Mouse (Mus musculus): ENCODE data around the gene Tmem104. TPM values are rescaled to one million over a fixed set of nuclear protein-coding genes. Genes with fewer than 3 reads are reported as not detected.

Gene Tmem104
- polyA plus RNA-seq, 1 experiment = 21.6 TPM

DNA sequence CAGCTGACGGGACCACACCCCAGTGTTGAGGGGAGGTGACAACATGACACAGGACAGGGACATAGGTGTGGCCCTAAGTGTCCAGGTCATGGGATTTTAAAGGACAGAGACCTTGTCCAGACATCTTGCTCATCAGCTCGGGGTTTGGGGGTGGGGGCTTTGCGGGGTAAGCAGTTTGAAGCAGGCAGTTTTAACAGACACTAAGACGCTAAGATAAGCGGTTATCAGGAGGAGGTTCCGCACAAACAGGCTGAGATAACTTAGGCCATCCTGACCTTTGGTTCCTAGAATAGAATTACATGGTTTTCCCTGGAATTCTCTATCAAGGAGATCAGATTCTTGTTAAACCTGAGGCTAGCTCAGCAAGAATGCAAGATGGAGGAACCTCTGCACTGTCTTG, 7.4 kb downstream of the Tmem104 start:
- DNase-seq = no peak
- TF ChIP-seq POLR2A (IDR thresholded peaks at IDR 0.05; ENCODE audit: borderline replicate concordance, extremely low read depth, low read depth, low read length) (no peak), CTCF (IDR thresholded peaks at IDR 0.05; ENCODE audit: insufficient read depth, low read length) (no peak)
- 85% methylated on average over 6 of the region's 6 CpGs for WGBS
- Histone ChIP-seq H3K4me3 (replicated peaks; ENCODE audit: extremely low read depth, low read depth, low read length) (no peak overlapping the region), H3K4me1 (ENCODE audit: control insufficient read depth, insufficient read depth, low read length) (peaks cover 9% of the 10 kb centered on the region)

DNA sequence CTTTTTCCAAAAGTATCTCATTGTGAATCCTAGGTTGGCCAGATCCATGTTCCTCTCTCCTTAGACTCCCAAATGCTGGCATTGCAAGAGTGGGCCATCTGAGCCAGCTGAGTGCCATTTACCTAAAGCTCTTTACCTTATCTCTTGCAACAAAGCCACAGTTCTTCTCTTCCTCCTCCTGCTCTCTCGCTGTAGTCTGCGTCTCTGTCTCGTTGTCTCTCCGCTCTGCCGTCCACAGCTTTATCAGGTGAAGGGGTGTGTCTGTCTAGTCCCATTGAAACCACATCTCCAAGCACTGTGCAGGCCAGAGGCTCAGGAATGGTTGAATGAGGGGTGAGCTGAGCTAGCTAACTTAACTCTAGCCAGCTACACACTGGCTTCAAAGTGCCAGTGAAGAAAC, 8.6 kb downstream of the Tmem104 start:
- Histone ChIP-seq H3K4me1 (ENCODE audit: control insufficient read depth, insufficient read depth, low read length) (peaks cover 9% of the 10 kb centered on the region), H3K4me3 (replicated peaks; ENCODE audit: extremely low read depth, low read depth, low read length) (no peak overlapping the region)
- no peak for DNase-seq
- no peak for TF ChIP-seq CTCF (IDR thresholded peaks at IDR 0.05; ENCODE audit: insufficient read depth, low read length)
- no peak for TF ChIP-seq POLR2A (IDR thresholded peaks at IDR 0.05; ENCODE audit: borderline replicate concordance, extremely low read depth, low read depth, low read length)
- WGBS = 65% methylated on average over 5 of the region's 5 CpGs

DNA sequence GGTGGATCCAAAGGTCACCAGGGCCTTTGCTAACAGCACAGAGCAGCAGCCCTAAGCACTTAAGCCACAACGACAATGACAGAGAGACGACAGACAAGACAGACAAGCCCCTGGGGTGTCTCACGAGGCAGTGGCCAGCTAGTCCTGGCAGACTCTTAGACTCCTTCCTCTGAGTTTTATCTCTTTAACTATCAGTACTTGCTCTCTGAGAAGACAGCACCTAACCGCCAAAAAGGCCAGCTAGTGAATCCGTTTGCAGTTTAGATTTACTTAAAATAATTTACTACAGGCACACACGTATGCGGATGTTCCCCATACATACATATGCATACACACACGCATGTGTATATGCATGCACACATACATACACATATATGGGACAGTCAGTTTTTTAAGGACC, 10.3 kb downstream of the Tmem104 start:
- no peak for DNase-seq
- TF ChIP-seq POLR2A (IDR thresholded peaks at IDR 0.05; ENCODE audit: borderline replicate concordance, extremely low read depth, low read depth, low read length) (no peak), CTCF (IDR thresholded peaks at IDR 0.05; ENCODE audit: insufficient read depth, low read length) (no peak)
- WGBS = 80% methylated on average over 8 of the region's 8 CpGs

DNA sequence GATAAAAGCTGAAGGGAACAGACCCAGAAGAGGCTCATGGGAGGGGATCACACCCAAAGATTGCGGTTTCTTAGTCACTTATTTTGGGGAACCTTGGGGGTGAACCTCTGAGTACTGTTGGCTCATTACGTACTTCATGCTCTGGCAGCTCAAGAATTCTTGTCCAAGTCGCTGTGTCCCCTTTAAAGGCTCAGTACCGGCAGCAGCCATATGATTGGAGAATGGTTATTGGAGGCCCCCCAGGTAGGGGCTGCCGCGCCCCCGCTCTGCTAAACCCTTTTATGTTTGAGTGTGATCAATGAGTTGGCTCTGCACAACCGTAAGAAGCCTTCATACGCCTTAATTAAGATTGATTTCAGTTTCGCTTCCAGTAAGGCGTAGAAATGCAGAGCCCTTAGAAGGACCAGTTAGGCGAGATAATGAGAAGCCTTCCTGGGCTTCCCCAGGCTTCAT, 11.7 kb downstream of the Tmem104 start:
- no peak overlapping the region for H3K4me3 ChIP-seq (replicated peaks; ENCODE audit: extremely low read depth, low read depth, low read length)
- no peaks in the 10 kb centered on the region for H3K4me1 ChIP-seq (ENCODE audit: control insufficient read depth, insufficient read depth, low read length)
- TF ChIP-seq CTCF (IDR thresholded peaks at IDR 0.05; ENCODE audit: insufficient read depth, low read length) (no peak), POLR2A (IDR thresholded peaks at IDR 0.05; ENCODE audit: borderline replicate concordance, extremely low read depth, low read depth, low read length) (no peak)
- WGBS = 65% methylated on average over 12 of the region's 12 CpGs
- DNase-seq = no peak

More for the DNA sequence above, 10.3 kb downstream of the Tmem104 start:
- Histone ChIP-seq H3K4me1 (ENCODE audit: control insufficient read depth, insufficient read depth, low read length) (peaks cover 2% of the 10 kb centered on the region; the same call in 1 of the 2 replicates), H3K4me3 (replicated peaks; ENCODE audit: extremely low read depth, low read depth, low read length) (no peak overlapping the region)

DNA sequence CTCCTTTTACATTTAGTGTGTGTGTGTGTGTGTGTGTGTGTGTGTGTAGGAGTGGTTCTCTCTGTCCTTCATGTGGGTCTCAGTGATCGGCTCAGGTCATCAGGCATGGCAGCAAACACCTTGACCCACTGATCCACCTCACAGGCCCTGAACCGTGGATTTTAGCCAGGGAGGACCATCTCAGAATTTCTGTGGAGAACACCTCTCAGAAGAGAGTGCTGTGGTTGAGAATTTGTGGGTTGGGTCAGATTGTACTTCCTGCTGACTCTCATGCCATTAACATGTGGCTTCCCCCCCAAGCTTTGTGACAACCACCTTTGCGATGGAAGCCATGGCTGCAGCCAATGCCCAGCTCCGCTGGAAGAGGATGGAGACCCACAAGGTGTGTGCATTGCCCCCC, 13.2 kb downstream of the Tmem104 start:
- DNase-seq = no peak
- H3K4me1 ChIP-seq (ENCODE audit: control insufficient read depth, insufficient read depth, low read length) = no peaks in the 10 kb centered on the region
- TF ChIP-seq CTCF (IDR thresholded peaks at IDR 0.05; ENCODE audit: insufficient read depth, low read length) = no peak
- no peak for TF ChIP-seq POLR2A (IDR thresholded peaks at IDR 0.05; ENCODE audit: borderline replicate concordance, extremely low read depth, low read depth, low read length)
- no peak overlapping the region for H3K4me3 ChIP-seq (replicated peaks; ENCODE audit: extremely low read depth, low read depth, low read length)
- WGBS = 91% methylated on average over 4 of the region's 4 CpGs

DNA sequence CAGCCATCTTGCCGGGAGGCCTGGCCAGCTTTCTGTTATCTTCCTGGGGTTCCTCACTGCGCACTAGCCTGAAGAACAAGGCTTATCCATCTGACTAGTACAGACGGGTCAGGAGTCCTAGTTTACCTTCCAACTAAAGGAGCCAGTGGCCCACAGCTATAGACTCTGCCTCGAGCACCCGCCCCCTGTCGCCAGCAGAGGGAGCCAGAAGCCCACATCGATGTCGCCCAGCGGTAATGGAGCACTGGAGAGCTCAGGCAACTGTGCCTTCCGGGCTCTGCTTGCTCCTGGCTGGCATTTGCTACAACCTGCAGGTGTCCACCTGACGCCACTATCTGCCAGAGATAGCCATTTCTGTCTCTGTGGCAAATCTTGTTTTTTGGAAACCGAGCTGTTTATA, 15.0 kb downstream of the Tmem104 start:
- peak; percentile 82 for TF ChIP-seq CTCF (IDR thresholded peaks at IDR 0.05; ENCODE audit: insufficient read depth, low read length)
- no peak for TF ChIP-seq POLR2A (IDR thresholded peaks at IDR 0.05; ENCODE audit: borderline replicate concordance, extremely low read depth, low read depth, low read length)
- WGBS = 18% methylated on average over 12 of the region's 12 CpGs
- peak; percentile 80 for DNase-seq
- no peaks in the 10 kb centered on the region for H3K4me1 ChIP-seq (ENCODE audit: control insufficient read depth, insufficient read depth, low read length)
- H3K4me3 ChIP-seq (replicated peaks; ENCODE audit: extremely low read depth, low read depth, low read length) = no peak overlapping the region

DNA sequence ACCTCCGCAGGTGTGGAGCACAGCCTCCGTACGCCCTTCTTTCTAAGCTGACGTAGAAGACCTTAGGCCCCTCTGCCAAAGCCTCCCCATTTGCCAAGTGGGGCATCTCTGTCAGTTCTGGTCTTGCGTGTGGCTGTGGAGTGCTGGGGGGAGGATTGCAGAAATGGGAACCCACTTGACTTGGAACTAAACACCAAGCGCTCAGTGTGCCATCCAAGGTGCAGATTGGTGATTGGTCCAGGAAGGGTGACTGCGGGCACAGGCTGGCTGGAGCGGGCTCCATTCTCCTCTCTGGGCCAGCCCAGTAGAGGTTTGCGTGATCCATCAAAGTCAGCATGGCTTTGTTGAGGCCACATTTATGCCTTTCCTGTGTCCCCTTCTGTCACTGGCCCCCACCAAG, 15.5 kb downstream of the Tmem104 start:
- no peak for DNase-seq
- Histone ChIP-seq H3K4me3 (replicated peaks; ENCODE audit: extremely low read depth, low read depth, low read length) (no peak overlapping the region), H3K4me1 (ENCODE audit: control insufficient read depth, insufficient read depth, low read length) (no peaks in the 10 kb centered on the region)
- no peak for TF ChIP-seq POLR2A (IDR thresholded peaks at IDR 0.05; ENCODE audit: borderline replicate concordance, extremely low read depth, low read depth, low read length)
- no peak for TF ChIP-seq CTCF (IDR thresholded peaks at IDR 0.05; ENCODE audit: insufficient read depth, low read length)
- WGBS = 94% methylated on average over 9 of the region's 9 CpGs

DNA sequence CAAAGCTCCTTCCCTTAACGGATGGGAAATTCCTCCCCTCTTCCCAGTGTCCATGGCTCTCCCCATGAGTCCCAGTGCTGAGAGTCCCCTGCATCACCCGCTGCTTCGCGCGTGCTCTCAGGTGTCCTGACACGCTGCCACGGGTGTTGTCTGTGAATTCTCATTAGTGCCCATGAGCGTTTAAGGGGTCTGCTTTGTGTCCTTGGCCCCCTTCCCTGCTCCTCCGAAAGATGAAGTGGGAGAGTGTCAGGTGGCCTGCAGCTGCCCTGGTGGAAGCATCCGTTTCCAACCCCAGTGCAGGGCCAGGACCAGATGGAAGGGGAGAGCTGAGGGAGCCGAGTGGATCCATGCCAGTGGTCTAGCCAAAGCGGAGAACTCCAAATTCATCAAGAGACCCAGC, 20.8 kb downstream of the Tmem104 start:
- H3K4me3 ChIP-seq (replicated peaks; ENCODE audit: extremely low read depth, low read depth, low read length) = no peak overlapping the region
- TF ChIP-seq CTCF (IDR thresholded peaks at IDR 0.05; ENCODE audit: insufficient read depth, low read length) (no peak), POLR2A (IDR thresholded peaks at IDR 0.05; ENCODE audit: borderline replicate concordance, extremely low read depth, low read depth, low read length) (no peak)
- DNase-seq = no peak
- H3K4me1 ChIP-seq (ENCODE audit: control insufficient read depth, insufficient read depth, low read length) = no peaks in the 10 kb centered on the region
- WGBS = 93% methylated on average over 12 of the region's 12 CpGs

DNA sequence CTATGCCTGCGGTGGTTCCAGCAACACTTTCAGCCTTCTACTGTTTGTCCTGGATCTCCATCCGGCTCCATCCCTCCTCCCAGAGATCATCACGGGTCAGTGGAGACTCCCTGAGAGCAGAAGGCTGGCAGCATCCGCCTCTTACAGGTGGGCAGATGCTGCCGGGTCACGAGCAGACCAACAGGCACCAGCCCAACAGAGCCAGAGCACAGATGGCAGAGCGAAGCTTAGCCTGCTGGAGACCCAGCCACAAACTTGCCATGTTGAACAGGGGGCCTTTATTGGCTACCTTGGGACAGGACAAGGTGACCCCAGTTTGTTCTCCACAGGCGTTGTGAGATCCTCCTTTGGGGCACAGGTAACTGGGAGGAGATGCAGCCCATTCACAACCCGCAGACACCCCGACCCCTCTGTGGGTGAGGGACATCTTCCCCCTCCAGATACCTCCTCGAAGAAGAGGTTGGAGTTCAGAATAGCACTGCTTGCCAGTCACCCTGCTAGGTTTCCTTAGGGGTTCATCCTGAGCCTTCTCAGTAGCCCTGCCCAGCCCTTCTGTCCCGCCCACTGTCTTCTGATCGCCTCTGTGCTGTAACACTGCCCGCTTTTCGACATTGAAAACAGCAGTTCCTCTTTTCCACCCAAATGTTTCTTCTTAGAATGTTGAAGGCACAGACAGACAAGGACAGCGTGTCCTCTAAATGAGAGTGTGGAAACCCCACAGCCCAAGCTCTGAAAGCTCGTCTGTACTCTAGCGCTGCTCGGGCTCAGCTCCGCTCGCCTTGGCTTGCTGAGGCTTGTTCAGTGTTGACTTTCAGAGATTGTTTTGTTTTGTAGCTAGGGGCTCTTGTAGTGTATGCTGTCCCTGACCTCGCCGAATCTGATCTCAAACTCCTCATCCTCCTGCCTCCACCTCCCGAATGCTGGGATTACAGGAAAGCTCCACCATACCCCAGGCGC, 21.8 kb downstream of the Tmem104 start:
- WGBS = 83% methylated on average over 25 of the region's 25 CpGs
- H3K4me1 ChIP-seq (ENCODE audit: control insufficient read depth, insufficient read depth, low read length) = no peaks in the 10 kb centered on the region
- no peak for TF ChIP-seq CTCF (IDR thresholded peaks at IDR 0.05; ENCODE audit: insufficient read depth, low read length)
- TF ChIP-seq POLR2A (IDR thresholded peaks at IDR 0.05; ENCODE audit: borderline replicate concordance, extremely low read depth, low read depth, low read length) = no peak
- no peak overlapping the region for H3K4me3 ChIP-seq (replicated peaks; ENCODE audit: extremely low read depth, low read depth, low read length)
- no peak for DNase-seq

DNA sequence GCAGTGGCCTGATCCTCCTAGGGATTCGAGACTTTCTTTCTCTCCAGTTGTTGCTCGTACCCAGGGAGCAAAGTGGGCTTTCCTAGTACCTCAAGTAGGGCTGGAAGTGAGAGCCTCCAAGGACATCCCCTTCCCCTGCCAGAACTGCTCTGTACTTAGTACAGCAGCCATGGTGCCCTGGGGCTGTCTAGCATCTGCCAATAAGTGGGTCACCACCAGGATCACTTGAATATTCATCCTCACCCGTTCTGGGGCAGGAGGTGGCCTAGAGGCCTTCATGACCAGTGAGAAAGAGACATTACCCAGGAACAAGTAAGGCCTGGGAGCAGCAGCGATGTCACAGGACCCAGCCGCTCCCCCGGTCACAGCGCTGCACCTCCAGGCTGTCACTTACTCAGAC, 22.7 kb downstream of the Tmem104 start:
- H3K4me1 ChIP-seq (ENCODE audit: control insufficient read depth, insufficient read depth, low read length) = no peaks in the 10 kb centered on the region
- no peak overlapping the region for H3K4me3 ChIP-seq (replicated peaks; ENCODE audit: extremely low read depth, low read depth, low read length)
- WGBS = 89% methylated on average over 7 of the region's 7 CpGs
- no peak for TF ChIP-seq POLR2A (IDR thresholded peaks at IDR 0.05; ENCODE audit: borderline replicate concordance, extremely low read depth, low read depth, low read length)
- no peak for TF ChIP-seq CTCF (IDR thresholded peaks at IDR 0.05; ENCODE audit: insufficient read depth, low read length)
- DNase-seq = no peak
